Mouse (Mus musculus): Measurements from ENCODE around the gene Ankrd65. TPM values are rescaled to one million over a fixed set of nuclear protein-coding genes. Genes with fewer than 3 reads are reported as not detected.

Ankrd65 gene
- polyA plus RNA-seq, 1 experiment from 2014 or later, result 0.32 TPM

DNA sequence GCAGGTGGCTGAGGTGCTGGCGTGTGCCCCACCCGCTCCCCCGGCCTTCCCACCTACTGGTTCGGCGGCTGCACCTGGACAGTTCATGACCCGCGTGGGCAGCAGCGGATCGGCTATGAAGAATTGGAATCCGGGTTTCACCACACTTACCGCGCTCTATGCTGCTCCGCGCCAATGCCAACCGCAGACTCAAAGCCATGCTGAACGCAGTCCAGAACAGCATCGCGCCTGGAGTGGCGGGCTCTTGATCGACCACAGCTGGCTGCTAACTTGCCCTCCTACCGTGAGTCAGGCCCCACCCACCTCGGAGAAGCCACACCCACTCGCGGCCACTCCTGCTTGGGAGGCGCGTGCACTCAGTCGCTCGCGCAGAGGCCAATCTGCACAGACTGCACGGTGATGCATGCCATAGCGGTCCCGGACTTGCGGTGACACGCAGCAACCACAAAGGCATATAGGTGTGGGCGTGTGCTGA is 15.9 kb upstream of the Ankrd65 start, which contains the start of gene Vwa1:
Gene Vwa1, minus strand, starts transcription at position 419 of the 475 bp plus-strand sequence.
- Histone ChIP-seq H3K9me3 (ENCODE audit: low read length) (no peaks in the 10 kb centered on the region), H3K9ac (replicated peaks; ENCODE audit: low read length) (peak within 1 kb of the TSS; percentile 63), H3K4me2 (replicated peaks; ENCODE audit: low read depth, low read length) (peak within 1 kb of the TSS; percentile 79), H3K36me3 (ENCODE audit: insufficient read depth, low read length) (no peaks in the 10 kb centered on the region), H3K4me3 (ENCODE audit: low read length) (peak within 1 kb of the TSS; percentile 44), H3K27me3 (ENCODE audit: insufficient read depth, low read length) (peaks cover 5% of the 10 kb centered on the region; the same call in 1 of the 2 replicates), H3K4me1 (ENCODE audit: insufficient read depth, low read length) (peaks cover 32% of the 10 kb centered on the region), H3K27ac (ENCODE audit: low read length) (peak within 1 kb of the TSS; percentile 31; the same call in 1 of the 2 replicates)
- 0% methylated on average over 35 of the region's 35 CpGs for WGBS
- ATAC-seq (ENCODE audit: low FRiP score, low TSS enrichment), result peak; percentile 69

DNA sequence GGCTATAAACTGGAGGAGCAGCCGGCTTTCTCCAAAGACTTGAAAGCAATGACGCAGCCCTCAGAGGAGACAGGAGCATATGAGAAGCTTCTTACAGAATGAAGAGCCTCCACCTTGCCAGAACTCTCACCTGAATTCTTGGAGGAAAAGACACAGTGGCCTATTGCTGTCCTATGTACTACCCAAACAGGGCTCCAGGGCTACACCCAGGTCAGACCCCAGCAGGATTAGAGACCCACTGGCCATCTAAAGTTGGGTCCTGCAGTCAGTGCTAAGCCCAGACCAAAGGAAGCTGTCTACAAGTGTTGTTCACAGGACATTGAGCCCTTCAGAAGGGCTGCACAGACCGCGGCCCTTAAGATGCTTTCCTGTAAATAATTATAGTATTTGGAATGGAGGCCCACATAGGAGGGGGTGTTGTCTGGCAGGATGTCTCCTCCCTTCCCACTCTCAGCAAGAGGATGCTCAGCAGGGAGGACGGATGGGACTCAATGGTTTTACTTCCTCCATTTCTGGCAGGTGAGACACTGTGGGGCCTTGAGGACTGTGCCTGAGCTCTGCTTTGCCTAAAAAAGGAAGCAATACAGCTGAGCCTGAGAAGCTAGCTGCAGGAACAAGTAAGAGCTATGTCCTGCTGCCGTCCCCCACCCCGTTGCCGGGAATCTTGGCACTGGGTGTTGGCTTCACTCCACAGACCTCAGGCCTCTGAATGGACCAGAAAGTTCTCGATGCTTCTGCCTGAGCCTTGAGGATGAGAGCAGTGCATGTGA is 15.1 kb upstream of the Ankrd65 start:
- H3K27ac ChIP-seq (ENCODE audit: low read length), result peak overlapping the region; percentile 31; the same call in 1 of the 2 replicates
- ATAC-seq (ENCODE audit: low FRiP score, low TSS enrichment), result no peak
- H3K9me3 ChIP-seq (ENCODE audit: low read length), result no peaks in the 10 kb centered on the region
- 52% methylated on average over 9 of the region's 9 CpGs for WGBS
- H3K4me3 ChIP-seq (ENCODE audit: low read length), result peak overlapping the region; percentile 44
- H3K9ac ChIP-seq (replicated peaks; ENCODE audit: low read length), result no peak overlapping the region
- peaks cover 29% of the 10 kb centered on the region for H3K4me1 ChIP-seq (ENCODE audit: insufficient read depth, low read length)
- peak overlapping the region; percentile 79 for H3K4me2 ChIP-seq (replicated peaks; ENCODE audit: low read depth, low read length)
- H3K27me3 ChIP-seq (ENCODE audit: insufficient read depth, low read length), result peaks cover 5% of the 10 kb centered on the region; the same call in 1 of the 2 replicates
- H3K36me3 ChIP-seq (ENCODE audit: insufficient read depth, low read length), result no peaks in the 10 kb centered on the region

DNA sequence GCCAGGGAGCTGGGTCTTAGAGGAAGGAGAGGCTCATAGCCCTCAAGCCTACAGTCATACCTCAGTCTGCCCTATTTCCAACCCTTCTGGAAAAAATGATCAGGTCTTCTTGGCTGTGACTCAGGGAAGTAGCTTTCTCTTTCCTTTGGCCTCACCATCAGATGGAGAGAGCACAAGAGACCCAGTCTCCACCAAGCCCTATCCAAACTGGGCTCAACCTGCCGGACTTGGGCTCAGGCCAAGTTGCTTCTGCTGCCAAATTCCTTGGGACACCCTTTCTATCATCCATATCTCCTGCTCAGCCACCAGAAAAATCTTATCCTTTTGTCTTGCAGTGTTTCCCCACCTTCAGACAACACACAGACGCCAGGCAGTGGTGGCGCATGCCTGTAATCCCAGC is 14.4 kb upstream of the Ankrd65 start:
- no peak overlapping the region for H3K4me2 ChIP-seq (replicated peaks; ENCODE audit: low read depth, low read length)
- H3K9ac ChIP-seq (replicated peaks; ENCODE audit: low read length), result no peak overlapping the region
- no peaks in the 10 kb centered on the region for H3K9me3 ChIP-seq (ENCODE audit: low read length)
- H3K27ac ChIP-seq (ENCODE audit: low read length), result peak overlapping the region; percentile 20; the same call in 1 of the 2 replicates
- H3K4me1 ChIP-seq (ENCODE audit: insufficient read depth, low read length), result peaks cover 25% of the 10 kb centered on the region
- no peak for ATAC-seq (ENCODE audit: low FRiP score, low TSS enrichment)
- no peak overlapping the region for H3K4me3 ChIP-seq (ENCODE audit: low read length)
- H3K27me3 ChIP-seq (ENCODE audit: insufficient read depth, low read length), result peaks cover 5% of the 10 kb centered on the region; the same call in 1 of the 2 replicates
- H3K36me3 ChIP-seq (ENCODE audit: insufficient read depth, low read length), result no peaks in the 10 kb centered on the region
- WGBS, result 79% methylated on average over 3 of the region's 3 CpGs

- Histone ChIP-seq H3K4me2 (replicated peaks; ENCODE audit: low read depth, low read length) (no peak overlapping the region), H3K4me3 (ENCODE audit: low read length) (no peak overlapping the region), H3K9me3 (ENCODE audit: low read length) (no peaks in the 10 kb centered on the region), H3K27ac (ENCODE audit: low read length) (no peak overlapping the region), H3K9ac (replicated peaks; ENCODE audit: low read length) (0 out of 2 replicates have a peak overlapping the region, but pooled peaks have one; percentile 2), H3K27me3 (ENCODE audit: insufficient read depth, low read length) (peaks cover 5% of the 10 kb centered on the region; the same call in 1 of the 2 replicates), H3K36me3 (ENCODE audit: insufficient read depth, low read length) (no peaks in the 10 kb centered on the region), H3K4me1 (ENCODE audit: insufficient read depth, low read length) (peaks cover 28% of the 10 kb centered on the region)
- no peak for ATAC-seq (ENCODE audit: low FRiP score, low TSS enrichment)
- WGBS, result 52% methylated on average over 2 of the region's 2 CpGs
Measured at GRCm38 (mm10) chr4:155776704-155777335, 13.4 kb upstream of the Ankrd65 start.

- Histone ChIP-seq H3K27ac (ENCODE audit: low read length) (no peak overlapping the region), H3K27me3 (ENCODE audit: insufficient read depth, low read length) (peaks cover 5% of the 10 kb centered on the region; the same call in 1 of the 2 replicates), H3K4me2 (replicated peaks; ENCODE audit: low read depth, low read length) (no peak overlapping the region), H3K36me3 (ENCODE audit: insufficient read depth, low read length) (no peaks in the 10 kb centered on the region), H3K9ac (replicated peaks; ENCODE audit: low read length) (no peak overlapping the region), H3K9me3 (ENCODE audit: low read length) (no peaks in the 10 kb centered on the region), H3K4me1 (ENCODE audit: insufficient read depth, low read length) (peaks cover 28% of the 10 kb centered on the region), H3K4me3 (ENCODE audit: low read length) (no peak overlapping the region)
- ATAC-seq (ENCODE audit: low FRiP score, low TSS enrichment), result no peak
- WGBS, result 89% methylated on average over 2 of the region's 2 CpGs
Measured at GRCm38 (mm10) chr4:155777816-155778215, 12.4 kb upstream of the Ankrd65 start.

GRCm38 (mm10) chr4:155779498-155779897 is 10.7 kb upstream of the Ankrd65 start:
- WGBS, result 84% methylated on average over 4 of the region's 4 CpGs
- Histone ChIP-seq H3K4me3 (ENCODE audit: low read length) (no peak overlapping the region), H3K4me1 (ENCODE audit: insufficient read depth, low read length) (peaks cover 29% of the 10 kb centered on the region), H3K9me3 (ENCODE audit: low read length) (no peaks in the 10 kb centered on the region), H3K36me3 (ENCODE audit: insufficient read depth, low read length) (no peaks in the 10 kb centered on the region), H3K4me2 (replicated peaks; ENCODE audit: low read depth, low read length) (no peak overlapping the region), H3K9ac (replicated peaks; ENCODE audit: low read length) (no peak overlapping the region), H3K27me3 (ENCODE audit: insufficient read depth, low read length) (no peaks in the 10 kb centered on the region), H3K27ac (ENCODE audit: low read length) (no peak overlapping the region)
- ATAC-seq (ENCODE audit: low FRiP score, low TSS enrichment), result no peak

- H3K4me2 ChIP-seq (replicated peaks; ENCODE audit: low read depth, low read length), result no peak overlapping the region
- ATAC-seq (ENCODE audit: low FRiP score, low TSS enrichment), result peak; percentile 55; the same call in 1 of the 2 replicates
- peak overlapping the region; percentile 46; the same call in 1 of the 2 replicates for H3K27ac ChIP-seq (ENCODE audit: low read length)
- H3K4me1 ChIP-seq (ENCODE audit: insufficient read depth, low read length), result peaks cover 21% of the 10 kb centered on the region
- no peaks in the 10 kb centered on the region for H3K27me3 ChIP-seq (ENCODE audit: insufficient read depth, low read length)
- H3K9me3 ChIP-seq (ENCODE audit: low read length), result no peaks in the 10 kb centered on the region
- no peak overlapping the region for H3K4me3 ChIP-seq (ENCODE audit: low read length)
- no peaks in the 10 kb centered on the region for H3K36me3 ChIP-seq (ENCODE audit: insufficient read depth, low read length)
- 13% methylated on average over 6 of the region's 6 CpGs for WGBS
- H3K9ac ChIP-seq (replicated peaks; ENCODE audit: low read length), result 0 out of 2 replicates have a peak overlapping the region, but pooled peaks have one; percentile 22
Measured at GRCm38 (mm10) chr4:155780895-155781294, 9.3 kb upstream of the Ankrd65 start.

GRCm38 (mm10) chr4:155783486-155784080 is 6.7 kb upstream of the Ankrd65 start:
- Histone ChIP-seq H3K27me3 (ENCODE audit: insufficient read depth, low read length) (no peaks in the 10 kb centered on the region), H3K9me3 (ENCODE audit: low read length) (no peaks in the 10 kb centered on the region), H3K27ac (ENCODE audit: low read length) (no peak overlapping the region; the same call in 1 of the 2 replicates), H3K4me1 (ENCODE audit: insufficient read depth, low read length) (peaks cover 15% of the 10 kb centered on the region), H3K4me3 (ENCODE audit: low read length) (peak overlapping the region; percentile 56), H3K36me3 (ENCODE audit: insufficient read depth, low read length) (no peaks in the 10 kb centered on the region), H3K4me2 (replicated peaks; ENCODE audit: low read depth, low read length) (peak overlapping the region; percentile 75), H3K9ac (replicated peaks; ENCODE audit: low read length) (peak overlapping the region; percentile 80)
- 39% methylated on average over 16 of the region's 16 CpGs for WGBS
- ATAC-seq (ENCODE audit: low FRiP score, low TSS enrichment), result no peak

DNA sequence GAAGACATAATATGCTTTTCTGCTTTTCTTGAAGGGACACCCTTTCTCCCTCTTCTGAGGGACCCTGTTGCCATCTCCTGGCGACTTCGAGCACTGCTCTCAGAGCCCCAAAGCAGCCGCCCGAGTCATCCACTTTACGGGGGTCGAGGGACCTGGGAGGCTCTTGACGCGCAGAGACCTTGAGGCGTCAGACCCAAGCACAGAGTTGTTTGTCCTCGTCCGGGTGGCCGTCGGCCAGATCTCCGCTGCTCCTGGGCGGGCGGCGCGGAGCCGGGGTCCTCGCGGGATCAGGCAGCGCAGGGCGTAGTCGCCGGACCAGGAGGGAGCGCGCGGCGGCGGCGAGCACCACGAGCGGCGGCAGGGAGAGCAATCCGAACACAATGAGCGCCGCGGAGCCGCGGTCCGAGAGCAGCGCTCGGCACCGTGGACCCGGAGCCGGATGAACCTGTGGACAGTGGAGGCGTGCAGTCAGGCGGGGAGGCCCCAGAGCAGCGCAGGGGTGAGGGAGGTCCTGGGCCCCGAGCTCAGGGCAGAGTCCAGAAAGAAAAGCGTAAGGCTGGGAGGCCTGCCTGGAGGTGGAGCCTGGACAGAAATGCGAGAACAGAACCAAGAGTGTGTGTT is 6.0 kb upstream of the Ankrd65 start:
- peak overlapping the region; percentile 75 for H3K4me2 ChIP-seq (replicated peaks; ENCODE audit: low read depth, low read length)

More for the DNA sequence above, 6.0 kb upstream of the Ankrd65 start:
- ATAC-seq (ENCODE audit: low FRiP score, low TSS enrichment), result peak; percentile 90
- Histone ChIP-seq H3K9ac (replicated peaks; ENCODE audit: low read length) (peak overlapping the region; percentile 80), H3K36me3 (ENCODE audit: insufficient read depth, low read length) (no peaks in the 10 kb centered on the region), H3K4me1 (ENCODE audit: insufficient read depth, low read length) (peaks cover 15% of the 10 kb centered on the region), H3K4me3 (ENCODE audit: low read length) (peak overlapping the region; percentile 56), H3K27me3 (ENCODE audit: insufficient read depth, low read length) (no peaks in the 10 kb centered on the region), H3K9me3 (ENCODE audit: low read length) (no peaks in the 10 kb centered on the region), H3K27ac (ENCODE audit: low read length) (peak overlapping the region; percentile 66)
- WGBS, result under 1% methylated on average over 52 of the region's 52 CpGs

All from kidney, embryonic 16.5 days (tissue).